Mouse (Mus musculus): ENCODE results near the gene Phospho1.

GRCm38 (mm10) chr11:95789451-95789891, 34.8 kb upstream of the Phospho1 start:
- TF ChIP-seq CTCF (IDR thresholded peaks at IDR 0.05; ENCODE audit: insufficient read depth, low read length) = no peak
- no peak for TF ChIP-seq POLR2A (IDR thresholded peaks at IDR 0.05; ENCODE audit: borderline replicate concordance, extremely low read depth, low read depth, low read length)

Data from lung, adult 2 months (tissue).